Mouse (Mus musculus) forebrain, embryonic 15.5 days (tissue): ENCODE results near the gene Cdc45. TPM values are rescaled to one million over a fixed set of nuclear protein-coding genes. Genes with fewer than 3 reads are reported as not detected.

Experiments
- ATAC-seq: fragments of 200-750 bp; cut with Nextera tagmentation; replicated peaks from 2 replicates; pipeline ENCODE4 v1.8.0; 2017; ENCODE audit warnings: mild to moderate bottlenecking, moderate TSS enrichment, moderate library complexity
- H3K27ac ChIP-seq: fragments of 300-500 bp; sonication (generic); replicated peaks from 2 replicates; pipeline ENCODE4 v1.5.1; 2015; ENCODE audit warnings: mild to moderate bottlenecking, inconsistent platforms
- H3K27me3 ChIP-seq: fragments of 300-500 bp; sonication (generic); 2 replicates; pipeline ENCODE4 v1.6.1; 2015; ENCODE audit warnings: inconsistent platforms
- H3K36me3 ChIP-seq: fragments of 300-500 bp; sonication (generic); 2 replicates; pipeline ENCODE4 v1.6.1; 2015; ENCODE audit warnings: mild to moderate bottlenecking, inconsistent platforms
- H3K4me1 ChIP-seq: fragments of 300-500 bp; sonication (generic); 2 replicates; pipeline ENCODE4 v1.6.1; 2015; ENCODE audit warnings: inconsistent platforms
- H3K4me2 ChIP-seq: fragments of 300-500 bp; sonication (generic); replicated peaks from 2 replicates; pipeline ENCODE4 v1.6.1; 2015; ENCODE audit warnings: mild to moderate bottlenecking, inconsistent platforms
- H3K4me3 ChIP-seq: fragments of 300-500 bp; sonication (generic); 2 replicates; pipeline ENCODE4 v1.5.1; 2015; ENCODE audit warnings: mild to moderate bottlenecking, inconsistent platforms
- H3K9ac ChIP-seq: fragments of 300-500 bp; sonication (generic); replicated peaks from 2 replicates; pipeline ENCODE4 v1.6.1; 2015; ENCODE audit warnings: mild to moderate bottlenecking, inconsistent platforms
- H3K9me3 ChIP-seq: fragments of 300-500 bp; sonication (generic); 2 replicates; pipeline ENCODE4 v1.6.1; 2016; ENCODE audit warnings: inconsistent platforms
- WGBS: fragments of 180-500 bp; shearing (Covaris S2); methylation state at CpG from one replicate; pipeline ENCODE4 v1.1.7; 2015; ENCODE audit warnings: mixed read lengths; 5-methylcytosine and 5-hydroxymethylcytosine counted together
- polyA plus RNA-seq: library from polyadenylated mRNA; unstranded; fragments of >200 nt; fragmentation: Nextera tagmentation; extraction: Ambion mirVana; gene quantifications from 2 replicates; pipeline ENCODE4 v1.2.1, GENCODE M21; 2015

Gene Cdc45
- polyA plus RNA-seq, 1 experiment from 2014 or later: 24.8 TPM

GRCm38 (mm10) chr16:18822925-18823324 is 11.1 kb upstream of the Cdc45 start:
- Histone ChIP-seq H3K9me3 (no peaks in the 10 kb centered on the region), H3K27ac (no peak overlapping the region)
- 68% methylated on average over 4 of the region's 4 CpGs for WGBS

GRCm38 (mm10) chr16:18822356-18822755 is 10.6 kb upstream of the Cdc45 start:
- Histone ChIP-seq H3K4me2 (no peak overlapping the region), H3K36me3 (peaks cover 97% of the 10 kb centered on the region), H3K4me3 (no peak overlapping the region), H3K9ac (no peak overlapping the region), H3K4me1 (no peaks in the 10 kb centered on the region), H3K27me3 (no peaks in the 10 kb centered on the region), H3K9me3 (no peaks in the 10 kb centered on the region), H3K27ac (no peak overlapping the region)
- ATAC-seq: no peak
- 83% methylated on average over 1 of the region's 1 CpGs for WGBS

More at GRCm38 (mm10) chr16:18822925-18823324, 11.1 kb upstream of the Cdc45 start:
- H3K4me1 ChIP-seq: no peaks in the 10 kb centered on the region
- H3K4me3 ChIP-seq: no peak overlapping the region
- H3K27me3 ChIP-seq: no peaks in the 10 kb centered on the region
- H3K36me3 ChIP-seq: peaks cover 97% of the 10 kb centered on the region
- no peak for ATAC-seq
- no peak overlapping the region for H3K4me2 ChIP-seq
- H3K9ac ChIP-seq: no peak overlapping the region

- WGBS: 2% methylated on average over 31 of the region's 31 CpGs
- peaks cover 22% of the 10 kb centered on the region; the same call in 1 of the 2 replicates for H3K36me3 ChIP-seq
- H3K27ac ChIP-seq: peak overlapping the region; percentile 80
- H3K27me3 ChIP-seq: no peaks in the 10 kb centered on the region
- peaks cover 21% of the 10 kb centered on the region for H3K4me1 ChIP-seq
- H3K9me3 ChIP-seq: no peaks in the 10 kb centered on the region
- H3K4me3 ChIP-seq: peak overlapping the region; percentile 81
- H3K4me2 ChIP-seq: peak overlapping the region; percentile 70
- no peak for ATAC-seq
- peak overlapping the region; percentile 77 for H3K9ac ChIP-seq
Observed at GRCm38 (mm10) chr16:18812385-18812910, 661 bp upstream of the Cdc45 start.

- Histone ChIP-seq H3K27me3 (no peaks in the 10 kb centered on the region), H3K27ac (no peak overlapping the region), H3K4me1 (peaks cover 21% of the 10 kb centered on the region), H3K9me3 (no peaks in the 10 kb centered on the region), H3K4me2 (peak overlapping the region; percentile 83), H3K4me3 (peak overlapping the region; percentile 81), H3K9ac (peak overlapping the region; percentile 41), H3K36me3 (peaks cover 8% of the 10 kb centered on the region; the same call in 1 of the 2 replicates)
- 9% methylated on average over 5 of the region's 5 CpGs for WGBS
- no peak; the same call in 1 of the 2 replicates for ATAC-seq
Observed at GRCm38 (mm10) chr16:18811032-18811431, 755 bp downstream of the Cdc45 start.

GRCm38 (mm10) chr16:18809001-18809400 is 2.8 kb downstream of the Cdc45 start:
- Histone ChIP-seq H3K27me3 (no peaks in the 10 kb centered on the region), H3K9me3 (no peaks in the 10 kb centered on the region), H3K36me3 (peaks cover 11% of the 10 kb centered on the region; the same call in 1 of the 2 replicates), H3K9ac (no peak overlapping the region), H3K4me1 (peaks cover 20% of the 10 kb centered on the region), H3K4me2 (no peak overlapping the region), H3K27ac (no peak overlapping the region), H3K4me3 (no peak overlapping the region)
- ATAC-seq: no peak
- over 99% methylated on average over 5 of the region's 5 CpGs for WGBS

GRCm38 (mm10) chr16:18805746-18806145 is 6.0 kb downstream of the Cdc45 start:
- Histone ChIP-seq H3K4me3 (no peak overlapping the region), H3K4me1 (peaks cover under 1% of the 10 kb centered on the region; the same call in 1 of the 2 replicates), H3K9ac (no peak overlapping the region), H3K36me3 (peaks cover 11% of the 10 kb centered on the region; the same call in 1 of the 2 replicates), H3K9me3 (no peaks in the 10 kb centered on the region), H3K27me3 (no peaks in the 10 kb centered on the region), H3K27ac (no peak overlapping the region), H3K4me2 (no peak overlapping the region)
- ATAC-seq: no peak
- WGBS: 89% methylated on average over 2 of the region's 2 CpGs

GRCm38 (mm10) chr16:18798841-18799240 is 12.9 kb downstream of the Cdc45 start:
- no peak overlapping the region for H3K4me2 ChIP-seq
- no peaks in the 10 kb centered on the region for H3K4me1 ChIP-seq
- no peak overlapping the region for H3K9ac ChIP-seq
- 0 out of 2 replicates have a peak, but pooled peaks have one; percentile 48 for ATAC-seq
- H3K9me3 ChIP-seq: no peaks in the 10 kb centered on the region
- no peak overlapping the region for H3K27ac ChIP-seq
- H3K27me3 ChIP-seq: no peaks in the 10 kb centered on the region
- H3K4me3 ChIP-seq: no peak overlapping the region
- 70% methylated on average over 2 of the region's 2 CpGs for WGBS
- peaks cover 10% of the 10 kb centered on the region; the same call in 1 of the 2 replicates for H3K36me3 ChIP-seq

- no peak overlapping the region for H3K4me2 ChIP-seq
- H3K9me3 ChIP-seq: no peaks in the 10 kb centered on the region
- no peak overlapping the region for H3K4me3 ChIP-seq
- ATAC-seq: no peak
- H3K4me1 ChIP-seq: no peaks in the 10 kb centered on the region
- H3K36me3 ChIP-seq: peaks cover 10% of the 10 kb centered on the region; the same call in 1 of the 2 replicates
- WGBS: 92% methylated on average over 5 of the region's 5 CpGs
- no peak overlapping the region for H3K27ac ChIP-seq
- H3K9ac ChIP-seq: no peak overlapping the region
- no peaks in the 10 kb centered on the region for H3K27me3 ChIP-seq
Observed at GRCm38 (mm10) chr16:18798151-18798550, 13.6 kb downstream of the Cdc45 start.

GRCm38 (mm10) chr16:18796645-18797044 is 15.1 kb downstream of the Cdc45 start:
- no peak overlapping the region for H3K4me2 ChIP-seq
- no peak overlapping the region for H3K27ac ChIP-seq
- H3K4me1 ChIP-seq: no peaks in the 10 kb centered on the region
- no peak overlapping the region for H3K4me3 ChIP-seq
- no peaks in the 10 kb centered on the region for H3K9me3 ChIP-seq
- 66% methylated on average over 7 of the region's 7 CpGs for WGBS
- no peak for ATAC-seq
- no peaks in the 10 kb centered on the region for H3K27me3 ChIP-seq
- H3K9ac ChIP-seq: no peak overlapping the region
- peaks cover 10% of the 10 kb centered on the region; the same call in 1 of the 2 replicates for H3K36me3 ChIP-seq

- 92% methylated on average over 11 of the region's 11 CpGs for WGBS
- H3K9ac ChIP-seq: no peak overlapping the region
- no peaks in the 10 kb centered on the region for H3K4me1 ChIP-seq
- H3K27ac ChIP-seq: no peak overlapping the region
- H3K27me3 ChIP-seq: no peaks in the 10 kb centered on the region
- no peak overlapping the region for H3K4me2 ChIP-seq
- H3K36me3 ChIP-seq: peaks cover 12% of the 10 kb centered on the region; the same call in 1 of the 2 replicates
- no peak overlapping the region for H3K4me3 ChIP-seq
- no peaks in the 10 kb centered on the region for H3K9me3 ChIP-seq
- ATAC-seq: no peak
Observed at GRCm38 (mm10) chr16:18795223-18795899, 16.4 kb downstream of the Cdc45 start.

- ATAC-seq: no peak
- 94% methylated on average over 10 of the region's 10 CpGs for WGBS
Observed at GRCm38 (mm10) chr16:18788627-18789406, 23.0 kb downstream of the Cdc45 start.

GRCm38 (mm10) chr16:18786652-18787051 is 25.1 kb downstream of the Cdc45 start:
- H3K4me2 ChIP-seq: no peak overlapping the region
- H3K27ac ChIP-seq: no peak overlapping the region
- no peak overlapping the region for H3K4me3 ChIP-seq
- no peak overlapping the region for H3K9ac ChIP-seq
- ATAC-seq: no peak
- 0 out of 2 replicates have a peak, but pooled peaks cover 3% of the 10 kb centered on the region for H3K36me3 ChIP-seq
- no peaks in the 10 kb centered on the region for H3K27me3 ChIP-seq
- no peaks in the 10 kb centered on the region for H3K9me3 ChIP-seq
- H3K4me1 ChIP-seq: no peaks in the 10 kb centered on the region
- WGBS: 90% methylated on average over 10 of the region's 10 CpGs

More at GRCm38 (mm10) chr16:18788627-18789406, 23.0 kb downstream of the Cdc45 start:
- H3K4me1 ChIP-seq: no peaks in the 10 kb centered on the region
- no peak overlapping the region for H3K4me2 ChIP-seq
- H3K9me3 ChIP-seq: no peaks in the 10 kb centered on the region
- H3K36me3 ChIP-seq: 0 out of 2 replicates have a peak, but pooled peaks cover 4% of the 10 kb centered on the region
- no peak overlapping the region for H3K27ac ChIP-seq
- no peaks in the 10 kb centered on the region for H3K27me3 ChIP-seq
- H3K4me3 ChIP-seq: no peak overlapping the region
- H3K9ac ChIP-seq: no peak overlapping the region
